Mouse (Mus musculus) hindbrain, embryonic 11.5 days (tissue): ENCODE data around the gene Cdk2ap1. TPM values are rescaled to one million over a fixed set of nuclear protein-coding genes. Genes with fewer than 3 reads are reported as not detected.
A peak's percentile ranks its signal among the peaks of the same experiment; 100 is the strongest.
"Not testable (repeated sequence)": the region's sequence is repeated elsewhere in the genome, so short reads cannot be mapped to it uniquely, and the experiment has no call there.

Experiments used
- ATAC-seq: fragments of 200-750 bp; cut with Nextera tagmentation; 2 replicates; pipeline ENCODE4 v1.8.0; 2017; ENCODE audit warnings: mild to moderate bottlenecking, moderate TSS enrichment, moderate library complexity; ENCODE audit not compliant: low FRiP score
- DNase-seq: peaks from one replicate; pipeline ENCODE4 v3.0.0-alpha.2; 2015; ENCODE audit warnings: low spot score
- H3K27ac ChIP-seq: fragments of 300-500 bp; sonication (generic); 2 replicates; pipeline ENCODE4 v1.5.1; 2014; ENCODE audit warnings: mild to moderate bottlenecking, low read depth, low read length
- H3K27me3 ChIP-seq: fragments of 300-500 bp; sonication (generic); 2 replicates; pipeline ENCODE4 v1.6.1; 2014; ENCODE audit warnings: mild to moderate bottlenecking, low read length, moderate library complexity, mixed read lengths; ENCODE audit not compliant: control insufficient read depth, insufficient read depth
- H3K36me3 ChIP-seq: fragments of 300-500 bp; sonication (generic); 2 replicates; pipeline ENCODE4 v1.6.1; 2014; ENCODE audit warnings: mild to moderate bottlenecking, low read length, moderate library complexity, mixed read lengths; ENCODE audit not compliant: control insufficient read depth, insufficient read depth
- H3K4me1 ChIP-seq: fragments of 300-500 bp; sonication (generic); replicated peaks from 2 replicates; pipeline ENCODE4 v1.6.1; 2014; ENCODE audit warnings: low read length, mixed read lengths; ENCODE audit not compliant: control insufficient read depth, insufficient read depth
- H3K4me2 ChIP-seq: fragments of 300-500 bp; sonication (generic); replicated peaks from 2 replicates; pipeline ENCODE4 v1.6.1; 2014; ENCODE audit warnings: mild to moderate bottlenecking, low read depth, low read length
- H3K4me3 ChIP-seq: fragments of 300-500 bp; sonication (generic); 2 replicates; pipeline ENCODE4 v1.5.1; 2014; ENCODE audit warnings: low read depth, low read length
- H3K9ac ChIP-seq: fragments of 300-500 bp; sonication (generic); 2 replicates; pipeline ENCODE4 v1.6.1; 2014; ENCODE audit warnings: low read depth, low read length
- H3K9me3 ChIP-seq: fragments of 300-500 bp; sonication (generic); 2 replicates; pipeline ENCODE4 v1.6.1; 2016; ENCODE audit warnings: low read length; ENCODE audit not compliant: control insufficient read depth
- WGBS: fragments of 180-500 bp; shearing (Covaris S2); extraction: QIAGEN DNeasy Blood & Tissue Kit; methylation state at CpG from one replicate; pipeline ENCODE4 v1.1.7; 2014; 5-methylcytosine and 5-hydroxymethylcytosine counted together
- polyA plus RNA-seq: library from polyadenylated mRNA; unstranded; fragments of >200 nt; fragmentation: Nextera tagmentation; extraction: Ambion mirVana; gene quantifications from 2 replicates; pipeline ENCODE4 v1.2.1, GENCODE M21; 2014

The Cdk2ap1 gene
- polyA plus RNA-seq, 1 experiment from 2014 or later, result 155 TPM

- H3K27ac ChIP-seq, H3K4me1 ChIP-seq, H3K4me3 ChIP-seq, ATAC-seq, H3K4me2 ChIP-seq, H3K27me3 ChIP-seq, DNase-seq, H3K9ac ChIP-seq, H3K9me3 ChIP-seq: not testable (repeated sequence)
- peaks cover 13% of the 10 kb centered on the region for H3K36me3 ChIP-seq
- WGBS, result 76% methylated on average over 6 of the region's 6 CpGs
These were observed 21.0 kb downstream of the Cdk2ap1 start for GRCm38 (mm10) chr5:124341753-124342339.

- Histone ChIP-seq H3K36me3 (no peaks in the 10 kb centered on the region), H3K4me2 (no peak overlapping the region), H3K4me1 (peaks cover 5% of the 10 kb centered on the region; the same call in 1 of the 2 replicates), H3K9me3 (no peaks in the 10 kb centered on the region), H3K9ac (0 out of 2 replicates have a peak overlapping the region, but pooled peaks have one; percentile 11), H3K27ac (no peak overlapping the region), H3K4me3 (no peak overlapping the region), H3K27me3 (no peaks in the 10 kb centered on the region)
- ATAC-seq (no peak), DNase-seq (no peak)
- WGBS, result 85% methylated on average over 8 of the region's 8 CpGs
These were observed 24.1 kb downstream of the Cdk2ap1 start for GRCm38 (mm10) chr5:124338791-124339190.

GRCm38 (mm10) chr5:124337909-124338308 lies 25.0 kb downstream of the Cdk2ap1 start:
- Histone ChIP-seq H3K27ac (peak overlapping the region; percentile 43; the same call in 1 of the 2 replicates), H3K4me1 (peaks cover 5% of the 10 kb centered on the region; the same call in 1 of the 2 replicates), H3K4me2 (no peak overlapping the region), H3K9me3 (no peaks in the 10 kb centered on the region), H3K36me3 (no peaks in the 10 kb centered on the region), H3K9ac (no peak overlapping the region), H3K4me3 (no peak overlapping the region), H3K27me3 (no peaks in the 10 kb centered on the region)
- 52% methylated on average over 9 of the region's 9 CpGs for WGBS
- peak; percentile 33 for DNase-seq
- ATAC-seq, result no peak

GRCm38 (mm10) chr5:124337103-124337502 lies 25.8 kb downstream of the Cdk2ap1 start:
- 84% methylated on average over 9 of the region's 9 CpGs for WGBS
- no peak for ATAC-seq
- no peaks in the 10 kb centered on the region for H3K27me3 ChIP-seq
- H3K27ac ChIP-seq, result peak overlapping the region; percentile 43
- peaks cover 5% of the 10 kb centered on the region; the same call in 1 of the 2 replicates for H3K4me1 ChIP-seq
- H3K4me3 ChIP-seq, result no peak overlapping the region
- no peak for DNase-seq
- no peak overlapping the region for H3K4me2 ChIP-seq
- no peaks in the 10 kb centered on the region for H3K9me3 ChIP-seq
- H3K9ac ChIP-seq, result no peak overlapping the region
- no peaks in the 10 kb centered on the region for H3K36me3 ChIP-seq

- peaks cover 5% of the 10 kb centered on the region; the same call in 1 of the 2 replicates for H3K4me1 ChIP-seq
- 23% methylated on average over 6 of the region's 6 CpGs for WGBS
- H3K9ac ChIP-seq, result no peak overlapping the region
- H3K27ac ChIP-seq, result peak overlapping the region; percentile 91
- no peak overlapping the region for H3K4me2 ChIP-seq
- no peaks in the 10 kb centered on the region for H3K27me3 ChIP-seq
- DNase-seq, result peak; percentile 65
- H3K4me3 ChIP-seq, result no peak overlapping the region
- ATAC-seq, result peak; percentile 86
- no peaks in the 10 kb centered on the region for H3K9me3 ChIP-seq
- H3K36me3 ChIP-seq, result no peaks in the 10 kb centered on the region
These were observed 28.5 kb downstream of the Cdk2ap1 start for GRCm38 (mm10) chr5:124334392-124334791.

- Histone ChIP-seq H3K9ac (no peak overlapping the region), H3K4me2 (no peak overlapping the region), H3K36me3 (no peaks in the 10 kb centered on the region), H3K4me3 (no peak overlapping the region), H3K27ac (no peak overlapping the region), H3K9me3 (no peaks in the 10 kb centered on the region), H3K4me1 (peaks cover 5% of the 10 kb centered on the region), H3K27me3 (no peaks in the 10 kb centered on the region)
- no peak for ATAC-seq
- no peak for DNase-seq
- WGBS, result 89% methylated on average over 6 of the region's 6 CpGs
These were observed 32.8 kb downstream of the Cdk2ap1 start for GRCm38 (mm10) chr5:124330086-124330485.

- peaks cover 3% of the 10 kb centered on the region for H3K4me1 ChIP-seq
- H3K4me2 ChIP-seq, result peak within 1 kb of the TSS; percentile 87
These were observed 35.1 kb downstream of the Cdk2ap1 start, which contains the start of the genes Mphosph9 and 2810006K23Rik for GRCm38 (mm10) chr5:124327510-124328364. Mphosph9 (minus strand) TSS chr5:124327972. 2810006K23Rik (plus strand) TSS chr5:124328089.

GRCm38 (mm10) chr5:124326829-124327228 lies 36.1 kb downstream of the Cdk2ap1 start:
- 5% methylated on average over 8 of the region's 8 CpGs for WGBS
- peak overlapping the region; percentile 74 for H3K4me2 ChIP-seq
- no peak for ATAC-seq
- peak overlapping the region; percentile 96 for H3K27ac ChIP-seq
- peak overlapping the region; percentile 89 for H3K9ac ChIP-seq
- 0 out of 2 replicates have a peak, but pooled peaks cover 5% of the 10 kb centered on the region for H3K36me3 ChIP-seq
- peak overlapping the region; percentile 66 for H3K4me3 ChIP-seq
- H3K4me1 ChIP-seq, result peaks cover 3% of the 10 kb centered on the region
- H3K27me3 ChIP-seq, result no peaks in the 10 kb centered on the region
- peak; percentile 29 for DNase-seq
- no peaks in the 10 kb centered on the region for H3K9me3 ChIP-seq

More at GRCm38 (mm10) chr5:124327510-124328364, 35.1 kb downstream of the Cdk2ap1 start, which contains the start of the genes Mphosph9 and 2810006K23Rik:
- no peaks in the 10 kb centered on the region for H3K27me3 ChIP-seq
- DNase-seq (peak; percentile 100), ATAC-seq (peak; percentile 98)
- H3K36me3 ChIP-seq, result 0 out of 2 replicates have a peak, but pooled peaks cover 5% of the 10 kb centered on the region
- H3K9ac ChIP-seq, result peak within 1 kb of the TSS; percentile 89
- no peaks in the 10 kb centered on the region for H3K9me3 ChIP-seq
- WGBS, result under 1% methylated on average over 72 of the region's 72 CpGs
- peak within 1 kb of the TSS; percentile 66 for H3K4me3 ChIP-seq
- peak within 1 kb of the TSS; percentile 96 for H3K27ac ChIP-seq
